Mouse (Mus musculus) liver, adult 2 months (tissue): ENCODE results near the gene Eif3m. TPM values are rescaled to one million over a fixed set of nuclear protein-coding genes. Genes with fewer than 3 reads are reported as not detected.

Experiments
- DNase-seq: peaks from one replicate; pipeline ENCODE4 v3.0.0-alpha.2; 2011; ENCODE audit warnings: low read depth, low spot score; ENCODE audit errors: extremely low read depth
- H3K27ac ChIP-seq: fragments of 200-500 bp; replicated peaks from 2 replicates; pipeline ENCODE4 v1.5.1; 2012; ENCODE audit warnings: low read depth, mild to moderate bottlenecking, control low read depth, inconsistent platforms, low read length; ENCODE audit not compliant: insufficient read depth
- H3K27me3 ChIP-seq: fragments of 200-500 bp; 2 replicates; pipeline ENCODE4 v1.6.1; 2012; ENCODE audit warnings: mild to moderate bottlenecking, moderate library complexity, low read length, inconsistent platforms; ENCODE audit not compliant: control insufficient read depth, insufficient read depth
- H3K36me3 ChIP-seq: fragments of 200-500 bp; 2 replicates; pipeline ENCODE4 v1.6.1; 2012; ENCODE audit warnings: low read length, inconsistent platforms; ENCODE audit not compliant: control insufficient read depth, insufficient read depth
- H3K4me1 ChIP-seq: fragments of 200-500 bp; 2 replicates; pipeline ENCODE4 v1.6.1; 2011; ENCODE audit warnings: low read length; ENCODE audit not compliant: control insufficient read depth, insufficient read depth
- H3K4me3 ChIP-seq: fragments of 200-500 bp; 2 replicates; pipeline ENCODE4 v1.5.1; 2011; ENCODE audit warnings: low read depth, mild to moderate bottlenecking, control low read depth, low read length, moderate library complexity; ENCODE audit not compliant: insufficient read depth
- H3K79me2 ChIP-seq: fragments of 200-500 bp; 2 replicates; pipeline ENCODE4 v1.6.1; 2012; ENCODE audit warnings: inconsistent platforms, mild to moderate bottlenecking, low read length, moderate library complexity; ENCODE audit not compliant: control insufficient read depth, insufficient read depth
- H3K9ac ChIP-seq: fragments of 200-500 bp; 2 replicates; pipeline ENCODE4 v1.6.1; 2012; ENCODE audit warnings: low read depth, mild to moderate bottlenecking, control low read depth, inconsistent platforms, low read length
- CTCF ChIP-seq: fragments of 200-500 bp; IDR thresholded peaks from 2 replicates; pipeline ENCODE4 v1.5.1; 2011; ENCODE audit warnings: low read depth, low read length, control low read depth
- POLR2A ChIP-seq: fragments of 200-500 bp; IDR thresholded peaks from 2 replicates; pipeline ENCODE4 v1.6.1; 2011; ENCODE audit warnings: low read length, control low read depth; ENCODE audit not compliant: insufficient read depth; ENCODE audit errors: extremely low read depth
- WGBS: fragments of 180-500 bp; shearing (Covaris S2); methylation state at CpG from one replicate; pipeline ENCODE4 v1.1.7; 2018; 5-methylcytosine and 5-hydroxymethylcytosine counted together
- polyA plus RNA-seq: library from polyadenylated mRNA; depleted of rRNA; stranded (reverse); fragments of >200 nt; gene quantifications from 2 replicates; pipeline ENCODE4 v1.2.3, GENCODE M21; 2012
- total RNA-seq: library from RNA; depleted of rRNA; stranded (reverse); fragments of >200 nt; gene quantifications from 2 replicates; pipeline ENCODE4 v1.2.3, GENCODE M21; 2014

Gene Eif3m
- total and polyA plus RNA-seq, 2 experiments, result 13.6 to 122 TPM

DNA sequence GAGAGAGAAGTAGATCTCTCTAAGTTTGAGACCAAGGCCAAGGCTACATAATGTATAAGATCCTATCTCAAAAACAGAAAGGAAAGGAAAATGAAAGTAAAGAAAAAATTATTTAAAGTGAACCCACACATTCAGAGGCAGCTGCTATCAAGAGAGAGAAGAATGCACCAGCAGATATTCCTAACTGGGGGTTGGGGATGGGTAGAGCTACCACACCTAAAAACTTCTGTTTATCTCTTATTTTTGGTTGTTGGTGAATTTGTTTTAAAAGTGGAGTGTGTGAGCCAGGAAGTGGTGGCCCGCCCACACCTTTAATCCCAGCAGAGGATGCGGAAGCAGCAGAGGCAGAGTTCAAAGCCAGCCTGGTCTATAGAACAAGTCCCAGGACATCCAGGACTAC, 5.0 kb upstream of the Eif3m start:
- no peak for TF ChIP-seq POLR2A
- TF ChIP-seq CTCF, result no peak

DNA sequence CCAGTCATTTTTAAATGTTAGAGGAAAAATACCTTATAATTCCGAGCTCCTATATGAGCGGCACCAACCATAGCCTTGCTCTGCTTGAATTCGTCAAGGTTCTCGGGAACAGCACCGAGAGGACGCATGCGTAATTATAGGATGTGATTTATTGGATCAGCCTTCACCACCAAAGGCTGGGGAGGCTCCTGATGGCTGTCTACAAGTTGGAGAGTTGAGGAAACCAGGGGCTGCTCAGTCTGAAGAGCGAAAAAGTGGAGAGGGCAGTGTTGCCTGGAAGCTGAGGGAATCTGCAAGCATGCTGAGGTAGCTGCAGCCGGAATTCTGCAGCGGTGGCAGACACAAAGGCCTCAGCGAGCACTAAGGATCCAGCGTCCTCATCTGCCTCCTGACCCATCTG, 4.4 kb upstream of the Eif3m start:
- Histone ChIP-seq H3K27me3 (no peaks in the 10 kb centered on the region), H3K4me3 (no peak overlapping the region), H3K79me2 (peaks cover 6% of the 10 kb centered on the region; the same call in 1 of the 2 replicates), H3K4me1 (no peaks in the 10 kb centered on the region; the same call in 1 of the 2 replicates), H3K36me3 (no peaks in the 10 kb centered on the region), H3K27ac (no peak overlapping the region), H3K9ac (no peak overlapping the region)
- TF ChIP-seq CTCF (no peak), POLR2A (no peak)
- 88% methylated on average over 12 of the region's 12 CpGs for WGBS
- DNase-seq, result no peak

More for the DNA sequence above, 5.0 kb upstream of the Eif3m start:
- H3K4me3 ChIP-seq, result no peak overlapping the region
- H3K4me1 ChIP-seq, result no peaks in the 10 kb centered on the region; the same call in 1 of the 2 replicates
- H3K36me3 ChIP-seq, result no peaks in the 10 kb centered on the region
- H3K27me3 ChIP-seq, result no peaks in the 10 kb centered on the region
- no peak overlapping the region for H3K27ac ChIP-seq
- 0 out of 2 replicates have a peak, but pooled peaks cover under 1% of the 10 kb centered on the region for H3K79me2 ChIP-seq
- no peak for DNase-seq
- WGBS, result 92% methylated on average over 2 of the region's 2 CpGs
- H3K9ac ChIP-seq, result no peak overlapping the region

DNA sequence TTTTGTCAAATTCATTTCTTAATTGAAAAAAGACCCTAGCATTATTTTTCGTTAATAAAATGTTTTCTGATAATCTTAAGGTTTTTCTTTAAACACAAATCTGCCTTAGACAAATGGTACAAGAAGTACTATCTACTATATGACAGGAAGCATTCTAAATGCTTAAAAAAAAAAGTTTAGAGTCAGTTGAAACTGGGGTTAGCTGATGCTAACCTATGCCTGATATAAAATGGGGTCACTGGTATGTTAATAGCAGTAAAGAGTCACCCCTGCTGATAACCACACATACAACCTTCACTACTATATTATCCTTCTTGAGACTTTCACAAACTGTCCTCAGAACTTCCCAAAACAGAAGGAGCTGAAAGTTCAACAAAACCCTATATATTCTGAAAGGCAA, 2.6 kb upstream of the Eif3m start:
- TF ChIP-seq POLR2A (no peak), CTCF (no peak)
- 93% methylated on average over 1 of the region's 1 CpGs for WGBS
- no peak overlapping the region for H3K27ac ChIP-seq
- no peak overlapping the region for H3K9ac ChIP-seq
- no peak overlapping the region for H3K4me3 ChIP-seq
- no peaks in the 10 kb centered on the region for H3K36me3 ChIP-seq
- H3K27me3 ChIP-seq, result no peaks in the 10 kb centered on the region
- H3K4me1 ChIP-seq, result no peaks in the 10 kb centered on the region; the same call in 1 of the 2 replicates
- no peak for DNase-seq
- peaks cover 6% of the 10 kb centered on the region; the same call in 1 of the 2 replicates for H3K79me2 ChIP-seq

DNA sequence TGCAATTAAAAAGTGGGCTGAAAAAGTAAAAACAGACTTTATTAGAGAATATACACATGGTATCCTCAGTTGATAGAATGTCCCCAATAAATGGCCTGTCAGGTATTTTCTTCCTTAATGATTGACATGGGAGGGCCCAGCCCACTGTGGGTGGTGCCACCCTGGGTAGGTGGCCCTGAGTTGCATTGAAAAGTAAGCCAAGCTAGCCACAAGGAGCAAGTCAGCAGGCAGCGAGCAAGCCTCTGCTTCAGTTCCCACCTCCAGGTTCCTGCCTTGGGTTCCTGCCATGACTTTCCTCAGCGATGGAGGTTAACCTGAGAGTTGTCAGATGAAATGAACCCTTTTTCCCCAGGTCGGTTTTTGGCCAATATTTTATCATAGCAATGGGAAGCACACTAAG, 922 bp upstream of the Eif3m start:
- 84% methylated on average over 3 of the region's 3 CpGs for WGBS
- H3K4me3 ChIP-seq, result no peak overlapping the region; the same call in 1 of the 2 replicates
- H3K79me2 ChIP-seq, result peaks cover 6% of the 10 kb centered on the region; the same call in 1 of the 2 replicates
- H3K27ac ChIP-seq, result no peak overlapping the region
- H3K4me1 ChIP-seq, result no peaks in the 10 kb centered on the region; the same call in 1 of the 2 replicates
- no peak overlapping the region for H3K9ac ChIP-seq
- H3K27me3 ChIP-seq, result no peaks in the 10 kb centered on the region
- TF ChIP-seq POLR2A, result no peak
- no peak for TF ChIP-seq CTCF
- DNase-seq, result peak; percentile 20
- H3K36me3 ChIP-seq, result peaks cover 5% of the 10 kb centered on the region; the same call in 1 of the 2 replicates

DNA sequence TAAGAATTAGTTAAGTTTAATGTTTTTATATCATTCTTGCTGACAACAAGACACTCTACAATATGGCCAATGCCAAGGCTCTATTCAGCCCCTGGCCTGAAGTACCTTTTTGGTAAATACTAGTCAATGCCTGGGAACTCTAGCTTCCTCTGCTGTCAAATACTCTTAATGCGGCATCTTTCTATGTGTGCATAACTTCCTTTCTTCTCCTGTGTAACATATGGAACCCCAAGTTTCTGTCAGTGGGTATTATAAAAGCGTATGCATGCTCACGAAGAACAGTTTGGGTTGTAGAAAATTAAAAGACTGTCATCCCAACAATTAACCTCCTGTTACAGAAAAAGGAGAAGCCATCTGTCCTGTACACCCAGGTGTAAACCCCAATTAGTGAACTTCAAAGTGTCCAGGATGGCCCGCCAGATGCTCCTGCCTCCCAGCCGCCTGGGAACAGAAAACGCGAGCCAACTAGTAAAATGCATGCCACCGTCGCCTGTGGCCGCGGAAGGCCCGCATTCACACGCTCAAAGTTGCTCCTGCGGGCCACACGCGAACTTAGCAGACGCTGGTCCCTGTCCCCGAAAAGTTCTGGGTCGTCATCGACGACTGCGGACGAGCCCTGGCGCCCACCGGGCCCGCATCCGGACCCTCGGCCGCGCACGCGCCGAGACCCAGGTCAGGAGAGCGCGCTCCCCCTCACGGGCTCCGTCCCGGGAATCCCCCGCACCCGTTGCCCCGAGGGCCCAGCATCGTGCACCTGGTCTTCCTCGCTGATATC, 501 bp downstream of the Eif3m start:
- Histone ChIP-seq H3K4me3 (peak overlapping the region; percentile 89), H3K27ac (peak overlapping the region; percentile 75), H3K9ac (peak overlapping the region; percentile 96), H3K27me3 (no peaks in the 10 kb centered on the region), H3K36me3 (peaks cover 16% of the 10 kb centered on the region), H3K4me1 (no peaks in the 10 kb centered on the region; the same call in 1 of the 2 replicates), H3K79me2 (peaks cover 6% of the 10 kb centered on the region; the same call in 1 of the 2 replicates)
- DNase-seq, result peak; percentile 19
- WGBS, result under 1% methylated on average over 43 of the region's 43 CpGs
- TF ChIP-seq CTCF (no peak), POLR2A (no peak)

DNA sequence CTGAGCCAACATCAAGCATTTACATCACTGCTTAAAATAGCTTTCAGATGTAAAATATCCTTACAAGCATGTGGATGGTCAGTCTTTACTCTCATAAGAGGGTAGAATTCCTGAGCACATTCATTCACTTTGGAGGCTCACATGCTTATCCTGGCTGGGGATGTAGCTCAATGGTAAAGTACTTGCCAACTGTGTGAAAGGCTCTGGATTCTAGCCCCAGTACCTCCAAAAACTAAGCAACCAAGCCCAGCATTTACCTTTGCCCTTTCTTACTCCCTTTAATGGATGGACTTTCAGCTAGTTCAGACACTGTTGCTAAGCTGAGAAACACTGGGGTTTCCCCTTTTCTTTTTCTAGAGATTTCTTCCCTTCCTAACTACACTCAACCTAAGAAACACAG, 9.6 kb downstream of the Eif3m start:
- peaks cover 67% of the 10 kb centered on the region for H3K36me3 ChIP-seq

More for the DNA sequence above, 9.6 kb downstream of the Eif3m start:
- Histone ChIP-seq H3K4me1 (no peaks in the 10 kb centered on the region), H3K4me3 (no peak overlapping the region), H3K79me2 (peaks cover 2% of the 10 kb centered on the region; the same call in 1 of the 2 replicates), H3K9ac (no peak overlapping the region), H3K27ac (no peak overlapping the region), H3K27me3 (no peaks in the 10 kb centered on the region)
- DNase-seq, result peak; percentile 67
- TF ChIP-seq CTCF (no peak), POLR2A (no peak)
